Mouse (Mus musculus): ENCODE measurements around the gene Cdipt.
A peak's percentile ranks its signal among the peaks of the same experiment; 100 is the strongest.

Gene Cdipt

DNA sequence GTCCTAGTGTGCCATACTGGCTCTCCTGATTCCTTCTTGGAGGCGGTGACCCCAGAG, at the start of gene Cdipt:
Gene Cdipt (plus strand): TSS at position 22 of the 57 bp plus-strand sequence.
- DNase-seq (ENCODE audit: low spot score in 2 of 2): no peak

DNA sequence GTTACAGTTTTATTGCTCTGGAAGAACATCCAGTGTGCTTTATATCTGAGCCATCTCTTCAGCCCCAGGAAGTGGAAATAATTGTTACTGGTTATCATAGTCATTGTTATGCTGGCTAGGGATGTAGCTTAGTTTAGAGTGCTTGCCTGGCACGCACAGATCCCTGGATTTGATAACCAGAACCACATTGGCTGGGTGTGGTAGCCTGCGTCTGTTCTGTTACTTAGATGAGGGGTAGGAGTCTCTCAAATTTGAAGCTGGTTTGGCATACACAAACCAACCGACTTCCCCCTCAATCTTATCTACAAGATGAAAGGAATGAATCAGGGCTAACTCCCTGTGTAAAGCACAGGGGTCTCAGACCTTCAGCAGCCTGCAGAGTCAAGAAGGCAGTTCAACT, 49.4 kb upstream of the Cdipt start:
- DNase-seq (ENCODE audit: low spot score in 2 of 2): no peak

DNA sequence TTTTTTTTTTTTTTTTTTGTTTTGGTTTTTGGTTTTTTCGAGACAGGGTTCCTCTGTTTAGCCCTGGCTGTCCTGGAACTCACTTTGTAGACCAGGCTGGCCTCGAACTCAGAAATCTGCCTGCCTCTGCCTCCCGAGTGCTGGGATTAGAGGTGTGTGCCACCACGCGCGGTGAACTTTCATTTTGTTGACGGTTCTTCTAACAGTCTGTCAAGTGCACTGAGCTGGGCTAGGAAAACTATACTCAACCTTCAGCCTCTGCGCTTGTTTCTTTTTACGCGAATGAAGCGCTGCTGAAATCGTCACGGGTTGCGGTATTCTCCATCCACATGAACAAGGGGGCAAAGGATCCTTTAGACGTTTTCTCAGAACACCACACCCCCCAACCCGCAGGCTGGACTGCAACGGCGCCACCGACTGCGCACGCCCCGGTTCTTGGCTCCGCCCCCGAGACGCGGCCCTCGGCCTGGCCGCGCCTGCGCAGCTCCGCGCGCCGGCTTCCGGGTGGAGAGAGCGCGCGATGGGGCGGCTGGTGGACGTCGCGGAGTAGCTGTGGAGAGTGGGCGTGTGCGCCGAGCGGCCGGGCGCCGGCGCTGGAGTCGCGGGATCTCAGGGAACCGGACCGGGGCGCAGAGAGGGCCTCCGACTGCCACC, 47.2 kb upstream of the Cdipt start, which contains the start of gene Kctd13:
Gene Kctd13 (plus strand): TSS at position 496 of the 654 bp plus-strand sequence.
- peak; percentile 82 to 85 for DNase-seq (ENCODE audit: low spot score in 2 of 2)

GRCm38 (mm10) chr7:126929046-126929445, 46.7 kb upstream of the Cdipt start:
- DNase-seq (ENCODE audit: low spot score in 2 of 2): no peak

- no peak for DNase-seq (ENCODE audit: low spot score in 2 of 2)
These were observed 43.1 kb upstream of the Cdipt start for GRCm38 (mm10) chr7:126932652-126933051.

- DNase-seq (ENCODE audit: low spot score in 2 of 2): no peak
These were observed 34.5 kb upstream of the Cdipt start for GRCm38 (mm10) chr7:126941171-126941570.

GRCm38 (mm10) chr7:126941801-126942200, 33.9 kb upstream of the Cdipt start:
- DNase-seq (ENCODE audit: low spot score in 2 of 2): no peak

GRCm38 (mm10) chr7:126946530-126946929, 29.2 kb upstream of the Cdipt start:
- DNase-seq (ENCODE audit: low spot score in 2 of 2): no peak

DNA sequence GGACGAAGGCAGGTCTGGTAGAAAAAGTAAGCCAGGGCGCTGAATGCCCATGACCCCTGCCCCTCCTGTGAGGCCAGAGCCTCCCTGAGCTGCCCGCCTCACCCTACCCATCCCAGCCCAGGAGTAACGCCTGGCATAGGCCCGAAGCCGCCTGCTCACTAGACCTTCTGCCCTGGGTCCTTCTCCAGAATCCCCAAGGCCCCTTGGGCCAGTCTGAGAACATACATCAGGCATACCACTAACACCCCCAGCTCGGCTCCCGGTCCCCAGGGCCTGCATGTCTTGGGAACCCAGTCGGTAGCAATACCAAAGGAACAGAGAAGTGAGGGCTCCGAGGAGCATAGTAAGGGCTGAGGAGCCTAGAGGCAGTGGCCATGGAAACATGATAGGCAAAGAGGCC, 27.1 kb upstream of the Cdipt start:
- DNase-seq (ENCODE audit: low spot score in 2 of 2): no peak

DNA sequence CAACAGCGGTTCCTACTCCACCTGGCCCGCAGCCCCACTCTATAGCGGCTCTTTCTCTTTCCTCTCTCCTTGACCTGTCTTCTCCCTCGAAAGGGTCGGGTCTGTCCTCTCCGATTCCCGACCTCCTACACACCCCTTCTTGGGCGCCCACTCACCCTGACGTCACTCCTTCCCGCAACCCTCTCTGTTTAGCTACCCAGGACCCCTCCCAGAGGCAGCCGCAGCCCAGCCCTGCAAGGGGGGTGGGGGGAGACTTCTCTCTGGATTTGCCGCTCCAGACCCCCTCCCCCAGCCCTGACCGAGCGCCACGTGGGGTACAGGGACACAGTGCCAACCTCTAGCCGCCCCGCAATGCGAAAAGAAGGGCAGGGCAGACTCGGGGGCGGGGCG, 26.3 kb upstream of the Cdipt start, which contains the start of gene Asphd1:
Gene Asphd1 (minus strand): TSS at position 180 of the 390 bp plus-strand sequence.
- peak; percentile 71 to 72 for DNase-seq (ENCODE audit: low spot score in 2 of 2)

DNA sequence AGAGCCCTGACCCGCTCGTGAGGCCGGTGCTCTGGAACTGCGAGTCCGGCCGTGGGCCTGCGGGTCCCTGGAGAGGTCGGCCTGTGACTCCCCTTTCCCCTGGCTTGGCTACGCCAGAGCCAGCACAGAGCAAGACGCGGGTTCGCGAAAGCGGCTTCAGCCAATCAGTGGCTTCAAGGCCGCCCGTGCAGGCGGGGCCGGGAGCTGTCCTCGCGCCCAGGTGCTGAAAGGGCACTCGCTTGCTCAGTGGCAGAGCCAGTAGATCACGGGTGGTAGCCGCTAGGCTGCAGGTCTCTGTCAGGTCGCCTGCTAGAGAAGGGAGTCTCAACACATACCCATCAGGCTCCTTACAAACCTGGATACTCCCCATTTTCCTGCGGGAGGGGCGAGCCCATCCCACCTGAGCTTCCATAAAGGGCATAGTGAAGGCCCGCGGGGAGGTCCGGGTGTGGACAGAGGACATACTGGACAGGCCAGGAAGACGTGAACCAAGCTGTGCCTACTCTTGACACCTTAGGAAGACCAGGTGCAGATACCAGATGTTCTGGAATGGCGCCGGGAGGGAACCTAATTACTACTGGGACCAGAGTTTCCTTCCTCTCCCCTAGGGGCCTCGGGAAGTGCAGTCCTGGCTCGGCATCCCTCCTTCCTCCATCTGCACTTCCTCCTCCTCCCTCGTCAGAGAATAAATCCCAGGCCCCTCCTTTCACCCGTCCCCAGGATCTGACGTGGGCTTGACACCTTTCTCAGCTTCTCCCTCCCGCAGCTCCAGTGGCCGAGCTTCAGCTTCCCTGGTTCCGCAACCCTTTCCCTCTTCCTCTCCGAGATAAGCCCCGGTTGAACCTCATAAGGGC, 25.7 kb upstream of the Cdipt start, which contains the start of gene Sez6l2:
Gene Sez6l2 (plus strand): TSS at position 771 of the 854 bp plus-strand sequence.
- peak; percentile 76 to 80 for DNase-seq (ENCODE audit: low spot score in 2 of 2)

GRCm38 (mm10) chr7:126950647-126951615, 24.8 kb upstream of the Cdipt start:
- peak in 1 of 2 experiments; percentile 43 for DNase-seq (ENCODE audit: low spot score in 2 of 2)

DNA sequence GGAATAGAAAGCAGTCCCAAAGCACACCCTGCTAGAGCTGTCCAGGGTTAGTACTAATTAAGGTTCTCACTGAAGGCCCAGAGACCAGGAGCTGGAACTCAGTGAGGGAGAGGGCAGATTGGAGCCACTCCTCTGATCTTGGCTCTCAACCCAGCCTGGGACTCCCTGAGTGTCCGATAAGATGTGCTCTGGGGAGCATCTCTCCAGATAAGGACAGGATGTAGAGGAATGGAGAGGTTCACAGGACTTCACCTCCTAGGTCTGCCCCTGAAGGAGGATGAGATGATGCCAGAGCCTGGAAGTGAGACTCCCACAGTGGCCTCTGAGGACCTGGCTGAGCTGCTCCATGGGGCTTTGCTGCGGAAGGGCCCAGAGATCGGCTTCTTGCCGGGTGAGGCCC, 24.0 kb upstream of the Cdipt start:
- DNase-seq (ENCODE audit: low spot score in 2 of 2): no peak

DNA sequence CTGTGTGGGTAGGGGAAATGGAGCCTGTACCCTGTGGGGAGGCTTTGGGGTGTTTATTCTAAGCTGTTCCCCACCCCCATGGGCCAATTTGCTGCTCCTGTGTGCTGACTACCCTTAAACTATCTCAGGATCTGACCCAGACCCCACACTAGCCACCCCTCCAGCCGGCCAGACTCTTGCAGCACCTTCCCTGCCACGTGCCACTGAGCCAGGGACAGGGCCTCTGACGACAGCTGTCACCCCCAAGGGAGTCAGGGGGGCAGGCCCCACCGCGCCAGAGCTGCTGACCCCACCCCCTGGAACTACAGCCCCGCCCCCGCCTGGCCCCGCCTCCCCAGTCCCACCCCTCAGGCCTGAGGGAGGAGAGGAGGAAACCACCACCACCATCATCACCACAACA, 23.1 kb upstream of the Cdipt start:
- DNase-seq (ENCODE audit: low spot score in 2 of 2): no peak

GRCm38 (mm10) chr7:126955125-126955524, 20.6 kb upstream of the Cdipt start:
- no peak for DNase-seq (ENCODE audit: low spot score in 2 of 2)

DNA sequence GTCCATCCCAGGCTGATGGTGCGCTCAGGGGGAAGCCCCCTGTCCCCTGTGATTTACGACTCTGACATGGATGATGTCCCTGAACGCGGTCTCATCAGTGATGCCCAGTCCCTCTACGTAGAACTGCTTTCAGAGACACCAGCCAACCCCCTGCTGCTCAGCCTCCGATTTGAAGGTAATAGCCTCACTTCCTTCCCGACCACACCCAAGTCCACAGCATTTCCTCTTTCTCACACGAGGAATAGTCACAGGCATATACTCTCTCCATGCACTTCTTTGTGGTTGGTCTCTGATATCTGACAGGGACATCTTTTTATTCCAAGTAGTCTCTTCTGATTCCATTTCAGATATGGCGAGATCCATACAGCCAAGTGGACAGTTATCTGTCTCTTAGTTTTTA, 15.9 kb upstream of the Cdipt start:
- no peak for DNase-seq (ENCODE audit: low spot score in 2 of 2)

GRCm38 (mm10) chr7:126961095-126961494, 14.6 kb upstream of the Cdipt start:
- no peak for DNase-seq (ENCODE audit: low spot score in 2 of 2)

- DNase-seq (ENCODE audit: low spot score in 2 of 2): no peak
These were observed 13.7 kb upstream of the Cdipt start for GRCm38 (mm10) chr7:126961965-126962364.

- DNase-seq (ENCODE audit: low spot score in 2 of 2): no peak
These were observed 12.0 kb upstream of the Cdipt start for GRCm38 (mm10) chr7:126963548-126964286.

- DNase-seq (ENCODE audit: low spot score in 2 of 2): no peak
These were observed 10.1 kb upstream of the Cdipt start for GRCm38 (mm10) chr7:126965568-126965967.

- no peak for DNase-seq (ENCODE audit: low spot score in 2 of 2)
These were observed 8.4 kb upstream of the Cdipt start for GRCm38 (mm10) chr7:126967361-126967760.

- no peak for DNase-seq (ENCODE audit: low spot score in 2 of 2)
These were observed 221 bp upstream of the Cdipt start for GRCm38 (mm10) chr7:126975493-126975892.

All from right cerebral cortex, postnatal 36 days (tissue).